Mouse (Mus musculus) activated CD4-positive, CD25-positive, alpha-beta regulatory T cell, adult 4 months (primary cell): ENCODE measurements at regions not wholly inside any gene's neighbourhood (a gene's known extent, or its start where the extent isn't known, plus 50 kb on each side); places are given as distances from the start of the nearest gene placed in this dataset.

Experiments
- ATAC-seq: one replicate; pipeline ENCODE4 v1.8.0; 2017

DNA sequence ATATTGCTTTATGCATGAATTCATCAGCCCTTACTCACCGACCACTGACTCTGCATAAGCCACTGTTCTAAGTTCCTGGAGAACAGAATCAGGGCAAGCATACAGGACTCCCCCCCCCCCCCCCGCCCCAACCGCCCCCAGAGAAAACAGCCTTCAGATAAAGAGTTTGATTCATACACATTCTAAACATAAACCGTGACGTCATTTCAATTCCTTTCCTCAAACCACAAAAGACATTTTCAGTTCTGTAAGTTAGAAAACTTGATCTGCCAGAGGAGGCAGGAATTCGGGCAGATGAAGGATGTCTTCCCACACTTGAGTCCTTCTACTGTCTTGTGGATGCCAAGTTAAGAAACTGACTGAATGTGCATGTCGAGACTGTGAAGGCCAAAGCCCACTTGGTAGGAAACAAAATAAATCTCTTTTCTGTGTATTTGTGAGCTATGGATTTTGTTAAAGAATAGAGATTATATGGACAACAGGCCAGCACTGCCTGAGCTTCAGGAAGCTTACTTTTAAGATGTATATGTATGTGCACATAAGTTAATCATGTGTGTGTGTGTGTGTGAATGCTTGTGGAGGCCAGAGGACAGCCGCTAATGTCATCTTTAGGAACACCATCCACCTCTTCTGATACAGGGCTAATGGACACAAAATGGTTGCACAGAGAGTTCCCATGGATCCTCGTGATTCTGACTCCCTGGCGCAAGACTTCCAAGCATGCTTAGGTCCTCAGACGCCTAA lies 202.4 kb downstream of the Sox4 start:
- no peak for ATAC-seq

GRCm38 (mm10) chr13:28740158-28740670 lies 213.3 kb downstream of the Sox4 start:
- ATAC-seq = no peak

DNA sequence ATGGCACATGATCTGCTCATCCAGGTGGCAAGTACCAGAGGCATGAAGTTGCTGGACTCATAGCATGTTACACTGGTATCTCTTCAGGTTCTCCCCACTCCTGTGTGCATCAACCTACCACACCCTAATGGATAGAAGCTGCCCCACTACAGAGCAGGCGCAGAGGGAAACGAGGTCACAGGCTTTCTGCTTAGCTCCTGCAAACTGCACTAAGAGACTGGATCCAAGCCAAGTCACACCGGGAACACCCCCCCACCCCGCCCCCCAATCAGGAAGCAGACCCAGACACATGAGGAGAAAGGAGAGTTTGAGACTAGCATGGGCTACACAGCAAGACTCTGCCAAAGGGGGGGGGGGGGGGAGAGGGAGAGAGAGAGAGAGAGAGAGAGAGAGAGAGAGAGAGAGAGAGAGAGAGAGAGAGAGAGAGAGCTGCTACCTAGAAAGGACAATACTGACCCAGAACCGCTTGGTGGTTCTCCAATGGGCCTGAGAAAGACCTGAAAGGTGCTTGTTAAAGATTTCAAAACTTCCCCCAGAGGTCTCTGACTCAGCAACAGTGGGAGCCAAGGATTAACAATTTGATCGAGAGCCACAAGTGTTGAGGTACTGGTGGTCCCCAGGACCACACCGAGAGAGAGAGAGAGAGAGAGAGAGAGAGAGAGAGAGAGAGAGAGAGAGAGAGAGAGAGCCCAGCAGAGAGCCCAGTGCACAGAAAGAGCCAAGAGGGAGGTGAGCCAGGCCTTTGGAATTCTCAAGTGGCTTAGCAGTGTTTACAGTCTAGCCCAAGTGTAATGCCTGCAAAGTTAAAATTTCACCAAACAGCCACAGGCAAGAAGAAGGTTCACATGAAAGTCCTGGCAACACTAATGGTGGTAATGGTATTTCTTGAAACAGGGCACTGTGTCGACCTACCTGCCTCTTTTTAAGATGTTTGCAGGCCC lies 215.1 kb downstream of the Sox4 start:
- no peak for ATAC-seq

GRCm38 (mm10) chr13:28732475-28732874 lies 221.0 kb downstream of the Sox4 start:
- ATAC-seq = no peak

GRCm38 (mm10) chr13:28732036-28732435 lies 221.5 kb downstream of the Sox4 start:
- no peak for ATAC-seq

DNA sequence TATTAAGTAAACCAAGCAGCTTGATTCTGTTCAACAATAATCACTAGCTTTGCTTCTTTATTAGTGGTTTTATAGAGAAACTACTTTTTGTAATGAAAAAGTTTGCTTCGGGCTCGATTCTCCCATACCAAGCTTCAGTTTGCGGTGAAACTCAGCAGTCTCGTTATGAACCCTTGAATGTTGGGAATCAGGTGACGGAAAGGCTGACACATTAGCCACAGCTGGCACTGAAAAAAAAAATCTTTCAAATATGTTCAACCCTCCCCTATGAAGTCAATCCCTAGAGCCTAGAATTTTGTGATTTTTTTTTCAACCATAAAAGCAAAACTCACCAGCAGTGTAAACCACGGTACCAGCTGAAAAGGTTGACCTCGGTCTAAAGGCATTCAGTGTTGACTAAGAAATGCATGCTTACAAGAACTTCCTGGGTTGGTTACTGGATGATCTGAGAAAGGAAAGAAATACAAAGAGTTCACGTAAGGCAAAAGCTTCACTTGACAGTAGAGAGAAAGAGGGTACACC lies 223.4 kb downstream of the Sox4 start:
- ATAC-seq = no peak

GRCm38 (mm10) chr13:28728768-28729167 lies 224.7 kb downstream of the Sox4 start:
- no peak for ATAC-seq

- ATAC-seq = peak; percentile 58
Observed at GRCm38 (mm10) chr13:28724300-28724699, 229.2 kb downstream of the Sox4 start.

- no peak for ATAC-seq
Observed at GRCm38 (mm10) chr13:28722074-28722473, 231.4 kb downstream of the Sox4 start.

GRCm38 (mm10) chr13:28721548-28721981 lies 231.9 kb downstream of the Sox4 start:
- ATAC-seq = no peak

DNA sequence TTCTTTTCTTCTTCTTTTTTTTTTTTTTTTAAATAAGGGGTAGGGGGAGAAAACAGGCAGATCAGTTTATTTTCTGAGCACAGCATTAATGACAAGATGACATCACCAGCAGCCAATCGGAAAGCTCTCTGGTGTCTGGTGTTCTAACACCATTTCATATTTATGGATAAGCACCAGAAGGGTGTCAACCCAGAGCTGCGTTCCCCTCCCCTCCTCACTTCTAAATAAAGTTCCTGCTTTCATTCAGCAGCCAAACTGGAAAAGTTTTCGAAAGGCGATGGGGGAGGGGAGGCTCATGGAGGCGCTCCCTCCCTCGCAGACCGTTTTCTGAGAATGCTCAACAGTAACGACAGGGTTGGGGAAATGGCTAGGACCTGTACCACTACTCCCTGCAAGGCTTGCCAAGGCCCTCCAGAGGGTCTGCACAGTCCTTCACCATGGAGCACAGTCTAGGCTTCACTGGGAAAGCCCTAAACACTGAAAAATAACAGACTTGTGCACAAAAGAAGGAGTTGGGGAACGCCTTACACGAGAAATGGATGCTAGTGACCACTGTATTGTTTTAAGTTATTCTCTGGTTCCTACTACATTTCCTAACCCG lies 232.8 kb downstream of the Sox4 start:
- ATAC-seq = no peak

DNA sequence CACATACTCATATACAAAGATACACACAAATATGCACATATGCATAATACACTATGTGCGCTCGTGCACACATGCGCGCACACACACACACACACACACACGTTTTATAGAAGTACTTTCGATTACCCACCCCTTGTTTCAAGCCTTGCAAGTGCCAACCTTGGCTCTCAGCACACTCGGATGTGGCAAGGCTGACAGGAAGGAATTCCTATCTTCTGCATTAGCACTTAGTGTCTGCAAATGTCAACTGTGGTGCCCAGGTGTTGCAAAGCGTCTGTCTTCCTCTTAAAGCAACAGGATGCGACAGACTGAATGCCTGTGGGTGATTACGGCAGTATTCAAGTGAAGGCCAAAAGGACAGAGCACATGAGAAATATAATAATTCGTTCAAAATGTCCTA lies 233.3 kb downstream of the Sox4 start:
- peak; percentile 68 for ATAC-seq

GRCm38 (mm10) chr13:28718868-28719265 lies 234.6 kb downstream of the Sox4 start:
- no peak for ATAC-seq

DNA sequence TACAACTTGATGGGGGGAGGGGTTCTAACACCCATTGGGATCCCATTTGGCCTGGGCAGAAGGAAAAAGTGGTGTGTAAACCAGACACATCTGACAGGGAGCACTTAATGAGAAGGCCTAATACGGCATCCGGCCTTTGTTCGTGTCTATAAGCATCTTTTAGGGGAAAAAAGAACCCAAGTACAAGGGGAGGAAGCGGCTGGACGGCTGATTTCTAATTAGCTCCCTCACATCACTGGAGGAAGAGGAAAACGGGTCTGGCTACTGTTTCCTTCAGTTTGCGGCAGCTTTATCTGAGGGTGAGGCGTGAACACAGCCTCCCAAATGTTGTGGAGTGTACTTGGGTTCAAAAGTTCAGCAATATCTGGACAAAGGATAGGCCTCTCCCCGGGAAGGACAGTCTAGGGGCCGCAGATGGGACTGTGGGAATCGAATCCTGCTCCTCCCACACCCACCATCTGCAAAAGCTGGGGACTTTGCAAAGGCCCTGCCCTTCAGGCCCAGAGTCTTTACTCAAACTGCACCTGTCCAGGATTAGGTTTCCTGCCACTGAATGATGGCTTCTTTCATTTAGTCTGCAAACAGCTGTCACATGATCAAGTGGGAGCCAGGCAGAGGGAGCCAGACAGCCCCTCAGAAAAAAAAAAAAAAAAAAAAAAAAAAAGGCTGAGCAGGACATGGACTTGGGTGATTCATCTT lies 235.2 kb downstream of the Sox4 start:
- no peak for ATAC-seq

- ATAC-seq = no peak
Observed at GRCm38 (mm10) chr13:28717404-28717803, 236.1 kb downstream of the Sox4 start.

DNA sequence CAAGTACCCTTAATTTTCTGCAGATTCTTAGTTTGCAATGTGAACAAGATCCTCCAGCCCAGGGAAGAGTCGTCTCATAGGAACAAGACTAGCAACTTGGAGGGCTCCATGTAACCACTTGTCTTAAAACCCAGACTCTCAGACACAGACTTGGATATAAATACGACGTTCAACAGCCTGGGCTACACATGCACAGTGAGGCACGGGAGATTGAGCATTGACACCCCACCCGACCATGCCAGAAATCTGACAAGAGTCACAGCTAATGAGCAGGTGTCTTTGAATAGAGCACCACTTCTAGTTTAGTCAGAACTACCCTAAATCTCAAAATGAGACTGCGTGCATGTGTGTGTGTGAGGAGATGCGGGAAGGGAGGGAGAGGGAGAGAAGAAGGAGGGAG lies 243.5 kb downstream of the Sox4 start:
- ATAC-seq = no peak

DNA sequence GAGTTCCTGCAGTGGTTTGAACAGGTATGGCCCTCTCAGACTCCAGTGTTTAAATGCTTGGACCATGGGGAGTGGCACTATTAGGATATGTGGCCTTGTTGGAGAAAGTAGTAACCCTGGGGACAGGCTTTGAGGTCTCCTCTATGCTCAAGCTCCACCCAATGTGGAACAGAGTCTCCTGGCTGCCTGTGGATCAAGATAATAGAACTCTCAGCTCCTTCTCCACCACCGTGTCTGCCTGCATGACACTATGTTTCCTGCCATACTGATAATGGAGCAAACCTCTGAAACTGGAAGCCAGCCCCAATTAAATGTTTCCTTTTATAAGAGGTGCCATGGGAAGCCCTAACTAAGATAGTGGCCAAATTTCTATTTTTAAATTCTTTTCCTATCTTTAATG lies 252.2 kb downstream of the Sox4 start:
- no peak for ATAC-seq

GRCm38 (mm10) chr13:28700081-28700480 lies 253.4 kb downstream of the Sox4 start:
- no peak for ATAC-seq

DNA sequence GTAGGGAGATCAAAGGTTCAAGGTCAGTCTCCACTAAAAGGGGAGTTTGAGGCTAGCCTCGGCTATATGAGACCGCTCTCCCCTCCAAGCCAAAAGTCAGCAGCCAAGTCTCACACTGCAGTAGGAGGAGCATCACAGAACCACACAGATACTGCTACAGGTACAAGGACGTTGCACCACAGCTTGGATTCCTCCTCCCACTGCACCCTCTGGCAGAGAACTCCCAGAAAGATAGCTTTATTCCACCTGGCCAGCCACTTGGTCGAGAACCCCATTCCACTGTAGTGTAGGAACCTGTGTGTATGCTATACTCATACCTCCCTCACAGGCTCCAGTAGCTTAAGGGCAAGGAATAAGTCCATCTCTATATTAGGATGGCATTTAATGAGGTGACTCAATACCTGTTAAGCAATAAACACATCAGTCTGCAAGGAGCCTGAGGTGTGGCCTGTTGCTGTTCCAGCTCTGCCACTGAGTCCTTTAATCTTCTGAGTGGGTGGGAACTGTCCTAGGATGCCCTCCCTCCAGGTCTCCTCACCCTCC lies 254.0 kb downstream of the Sox4 start:
- ATAC-seq = no peak

DNA sequence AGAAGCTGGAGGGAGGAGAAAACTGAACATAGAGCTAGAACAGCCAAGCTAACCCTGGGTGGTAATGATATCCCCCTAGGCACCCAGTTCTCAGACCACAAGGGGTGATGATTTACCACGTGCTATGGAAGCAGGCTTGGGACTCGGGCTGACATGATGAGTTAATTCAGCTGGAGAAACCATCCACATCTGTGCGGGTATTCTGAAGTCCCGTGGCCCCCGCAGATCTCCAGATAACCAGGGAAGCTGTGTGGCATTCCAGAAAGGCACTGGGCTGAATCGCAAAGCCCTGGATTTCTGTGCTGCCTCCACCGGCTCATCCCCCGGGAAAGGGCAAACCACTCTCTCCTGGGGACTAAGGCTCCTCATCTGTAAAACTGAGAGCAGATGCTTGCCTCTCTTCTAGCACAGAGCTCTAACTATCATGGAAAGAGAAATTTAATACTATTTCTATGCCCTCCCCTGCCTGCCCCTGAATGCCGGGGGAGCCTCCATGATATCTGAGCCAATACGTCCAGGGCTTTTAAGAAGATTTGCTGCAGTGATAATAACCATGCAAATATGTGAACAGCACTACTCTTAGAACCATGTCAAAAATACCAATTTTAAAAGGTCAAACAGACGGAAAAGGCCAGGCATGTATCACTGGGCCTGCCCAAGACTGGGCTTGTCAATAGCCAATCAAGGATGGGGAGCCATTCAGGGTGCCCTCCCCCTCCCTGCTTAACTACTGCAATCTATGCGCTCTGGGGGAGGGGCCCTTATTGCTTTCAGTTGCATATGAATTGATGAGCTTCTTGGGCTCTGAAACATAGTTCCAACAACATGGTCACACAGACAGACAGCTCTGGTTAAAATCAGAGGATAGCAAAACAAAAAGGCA lies 255.5 kb downstream of the Sox4 start:
- no peak for ATAC-seq

DNA sequence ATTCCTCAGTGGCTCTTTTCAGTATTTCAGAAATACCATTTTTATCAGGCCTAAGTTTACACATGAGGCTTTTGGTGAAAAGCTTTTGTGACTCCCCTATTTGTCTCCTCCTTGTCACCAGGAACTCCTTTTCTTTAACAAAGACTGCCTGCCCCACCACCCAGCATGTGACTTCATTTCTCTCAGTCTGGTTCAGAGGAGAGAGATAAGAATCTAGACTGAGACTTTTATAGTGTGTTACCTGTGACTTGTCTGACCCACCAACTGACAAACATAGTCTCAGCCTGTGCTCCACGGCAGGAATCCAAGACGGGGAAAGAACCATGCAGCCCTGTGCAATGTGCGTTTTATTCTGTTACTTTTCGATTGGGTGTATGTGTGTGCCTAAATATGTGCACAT lies 260.4 kb downstream of the Sox4 start:
- no peak for ATAC-seq
